Mouse (Mus musculus) lung, postnatal 0 days (tissue): ENCODE results near the gene Rpl23.

Source experiments
- CTCF ChIP-seq: IDR thresholded peaks from 2 replicates; pipeline ENCODE4 v1.5.1; 2016; ENCODE audit warnings: antibody characterized with exemption, mild to moderate bottlenecking
- EP300 ChIP-seq: IDR thresholded peaks from 2 replicates; pipeline ENCODE4 v1.6.1; 2016; ENCODE audit warnings: antibody characterized with exemption, mild to moderate bottlenecking, control low read depth

- TF ChIP-seq CTCF = no peak
- no peak for TF ChIP-seq EP300
These were observed 24.4 kb upstream of the Rpl23 start for GRCm38 (mm10) chr11:97806613-97806964.
